Mouse (Mus musculus) kidney, adult 2 months (tissue): ENCODE measurements around the gene Cacna1a.

Source experiments
- CTCF ChIP-seq: fragments of 200-500 bp; conservative IDR thresholded peaks from 2 replicates; pipeline ENCODE4 v1.5.1; 2011; ENCODE audit warnings: low read depth, mild to moderate bottlenecking, control low read depth, low read length, moderate library complexity, mixed read lengths; ENCODE audit not compliant: insufficient read depth, insufficient read length
- POLR2A ChIP-seq: fragments of 200-500 bp; IDR thresholded peaks from one replicate; pipeline ENCODE4 v1.6.1; 2011; ENCODE audit warnings: low read depth, low read length, control low read depth

DNA sequence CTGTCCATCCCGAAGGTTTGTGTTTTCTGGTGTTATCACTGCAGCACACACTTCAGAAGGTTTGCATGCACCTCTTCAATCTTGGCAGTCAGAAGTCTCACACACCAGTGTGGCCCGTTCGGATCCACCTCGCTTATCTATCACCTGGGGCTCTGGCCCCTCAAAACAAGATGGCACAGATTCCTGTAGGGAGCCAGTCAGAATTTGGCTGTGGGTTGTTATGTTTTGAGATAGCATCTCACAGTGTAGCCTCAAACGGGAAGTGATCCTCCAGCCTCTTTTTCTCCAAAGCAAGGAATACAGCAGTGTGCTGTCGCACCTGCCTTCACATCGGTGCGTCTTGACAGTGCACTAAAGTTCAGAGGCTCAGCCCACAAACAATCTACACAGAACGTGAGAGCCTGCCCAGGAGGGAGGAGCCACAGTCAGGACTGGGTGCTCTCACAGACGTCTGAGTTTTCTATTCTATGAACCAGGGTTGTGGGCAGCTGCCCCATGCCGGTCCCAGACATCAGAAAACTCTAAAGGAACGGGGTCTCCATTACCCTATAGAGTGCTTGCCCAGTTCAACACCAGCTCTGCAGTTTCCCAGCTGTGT, 178.7 kb downstream of the Cacna1a start:
- no peak for TF ChIP-seq CTCF
- TF ChIP-seq POLR2A = no peak
